Mouse (Mus musculus) lung, adult 2 months (tissue): ENCODE measurements around the gene Wbp4.

ENCODE experiments used
- CTCF ChIP-seq: fragments of 200-500 bp; IDR thresholded peaks from 2 replicates; pipeline ENCODE4 v1.5.1; 2011; ENCODE audit warnings: mild to moderate bottlenecking, low read length, control low read depth; ENCODE audit not compliant: insufficient read depth
- POLR2A ChIP-seq: fragments of 200-500 bp; IDR thresholded peaks from 2 replicates; pipeline ENCODE4 v1.6.1; 2011; ENCODE audit warnings: low read depth, mild to moderate bottlenecking, control low read depth, low read length, borderline replicate concordance; ENCODE audit errors: extremely low read depth

GRCm38 (mm10) chr14:79480624-79481338, 539 bp downstream of the Wbp4 start, which contains the start of gene Elf1:
- no peak for TF ChIP-seq CTCF
- peak; percentile 91 for TF ChIP-seq POLR2A
